In the genomic region with DNA sequence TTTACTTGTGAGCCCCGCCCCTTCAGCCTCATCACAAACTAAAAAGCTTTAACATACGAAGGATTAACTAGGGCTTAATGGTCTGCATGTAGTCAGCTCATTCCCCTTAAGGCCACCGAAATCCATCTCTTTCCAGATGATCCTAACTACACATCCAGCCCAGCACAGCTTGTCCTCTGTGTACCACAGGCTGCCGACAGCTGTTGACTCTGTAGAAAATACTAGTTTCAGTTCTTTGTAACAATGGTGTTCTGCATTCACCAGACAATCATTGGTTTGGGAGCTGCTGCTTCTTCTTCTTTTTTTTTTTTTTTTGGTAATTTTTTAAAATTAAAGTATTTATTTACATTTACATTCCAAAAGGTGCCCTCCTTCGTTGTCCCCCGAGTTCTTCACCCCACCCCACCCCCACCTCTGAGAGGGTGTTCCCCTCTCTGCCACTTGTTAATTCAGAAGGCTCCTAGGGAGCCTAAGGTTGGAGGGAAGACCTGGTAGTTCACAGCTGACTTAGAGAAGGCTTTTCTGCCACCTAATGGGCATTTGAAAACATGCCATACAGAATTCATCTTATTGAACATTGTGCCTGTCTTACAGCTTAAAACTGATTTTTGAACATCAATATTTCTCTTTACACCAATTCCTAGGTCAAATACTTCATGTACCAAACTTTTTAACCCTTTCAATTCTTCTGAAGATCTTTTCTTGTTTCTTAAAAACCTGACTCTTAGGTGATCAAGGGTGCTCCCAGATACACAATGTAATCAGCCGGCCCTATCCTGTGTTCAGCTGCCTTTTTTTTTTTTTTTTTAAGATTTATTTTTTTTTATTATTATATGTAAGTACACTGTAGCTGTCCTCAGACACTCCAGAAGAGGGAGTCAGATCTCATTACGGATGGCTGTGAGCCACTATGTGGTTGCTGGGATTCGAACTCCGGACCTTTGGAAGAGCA, we compare ENCODE assay signal across 8 mouse cellular contexts. TPM values are rescaled to one million over a fixed set of nuclear protein-coding genes. Genes with fewer than 3 reads are reported as not detected.
DNase-seq lines count a peak whose midpoint lies in the region; ATAC-seq and TF ChIP-seq lines count a peak whose summit lies in the region.

No protein-coding gene starts in this region.

- H3K4me2 ChIP-seq in kidney, postnatal 0 days (ENCODE audit: low read length), result no peak overlapping the region

- DNase-seq in kidney, postnatal 0 days (ENCODE audit: low spot score), result peak; percentile 84
- DNase-seq in kidney, adult 8-10 months, result no peak
- DNase-seq in G1E (ENCODE audit: low spot score), result peak; percentile 9
- DNase-seq in c-Kit-positive CD71-positive TER-119-negative erythroid progenitor cells, embryonic 14.5 days (ENCODE audit: low read depth), result peak; percentile 38
- DNase-seq in spleen, postnatal 10 days (ENCODE audit: low spot score in 2 of 2), result no peak
- no peak for DNase-seq in adrenal gland, postnatal 36 days

- no peaks in the 10 kb centered on the region for H3K4me1 ChIP-seq in kidney, postnatal 0 days (replicated peaks; ENCODE audit: insufficient read depth, low read length)
- H3K4me1 ChIP-seq in G1E (ENCODE audit: insufficient read depth, low read depth, low read length), result peaks cover 2% of the 10 kb centered on the region; the same call in 1 of the 2 replicates
- H3K4me1 ChIP-seq in megakaryocyte, embryonic 14.5 days, result peaks cover 10% of the 10 kb centered on the region; the same call in 1 of the 2 replicates

- no peak overlapping the region for H3K4me3 ChIP-seq in kidney, postnatal 0 days (replicated peaks; ENCODE audit: low read depth, low read length)
- no peak overlapping the region for H3K4me3 ChIP-seq in G1E (ENCODE audit: low read depth, low read length)
- H3K4me3 ChIP-seq in megakaryocyte, embryonic 14.5 days (replicated peaks), result peak overlapping the region; percentile 69

- TF ChIP-seq CTCF in kidney, postnatal 0 days (IDR thresholded peaks at IDR 0.05; ENCODE audit: low read depth), result peak; percentile 73
- TF ChIP-seq CTCF in G1E (IDR thresholded peaks at IDR 0.05; ENCODE audit: low read depth, low read length), result no peak

- 58% methylated on average over 10 of the region's 10 CpGs for WGBS in kidney, postnatal 0 days

- no peaks in the 10 kb centered on the region for H3K9me3 ChIP-seq in kidney, postnatal 0 days (replicated peaks; ENCODE audit: low read length)
- H3K9me3 ChIP-seq in G1E (replicated peaks), result no peaks in the 10 kb centered on the region
- H3K9me3 ChIP-seq in megakaryocyte, embryonic 14.5 days, result peaks cover 7% of the 10 kb centered on the region; the same call in 1 of the 2 replicates

- ATAC-seq in kidney, postnatal 0 days (replicated peaks; ENCODE audit: low FRiP score, low read depth), result no peak
- ATAC-seq in G1E (ENCODE audit: extremely low read depth, insufficient number of reproducible peaks, low FRiP score, poor library complexity, severe bottlenecking), result peak; percentile 75
- ATAC-seq in erythroid progenitor cell, adult 5-6 weeks (replicated peaks; ENCODE audit: low FRiP score, poor library complexity, severe bottlenecking), result no peak

- H3K9ac ChIP-seq in kidney, postnatal 0 days (ENCODE audit: low read depth, low read length), result no peak overlapping the region

- H3K27ac ChIP-seq in kidney, postnatal 0 days, result no peak overlapping the region

- H3K36me3 ChIP-seq in kidney, postnatal 0 days (ENCODE audit: insufficient read depth, low read length), result no peaks in the 10 kb centered on the region
- H3K36me3 ChIP-seq in G1E (replicated peaks), result peaks cover 9% of the 10 kb centered on the region
- H3K36me3 ChIP-seq in megakaryocyte, embryonic 14.5 days (replicated peaks; ENCODE audit: low read length), result peaks cover 12% of the 10 kb centered on the region

- H3K27me3 ChIP-seq in kidney, postnatal 0 days (ENCODE audit: insufficient read depth, low read length), result no peaks in the 10 kb centered on the region
- H3K27me3 ChIP-seq in G1E (ENCODE audit: insufficient read depth, low read length), result peaks cover 23% of the 10 kb centered on the region
- H3K27me3 ChIP-seq in megakaryocyte, embryonic 14.5 days (replicated peaks), result peaks cover 2% of the 10 kb centered on the region

RNA-seq across cellular contexts. Expression of gene Aida, which starts 23.2 kb away (rescaled TPM):
- 32.5 and 36.9 TPM in 2 replicates for polyA plus RNA-seq in kidney, postnatal 0 days (2015; fragmentation: Nextera tagmentation; extraction: Ambion mirVana)
- total RNA-seq in G1E (2014; fragmentation: Nextera tagmentation), result 29.0 and 53.4 TPM in 2 replicates
- total RNA-seq in G1E (2017), result 42.8 and 48.2 TPM in 2 replicates
- 14.3 and 16.9 TPM in 2 replicates for polyA plus RNA-seq in G1E (2012)
- 1.9 and 13.2 TPM in 2 replicates for polyA plus RNA-seq in megakaryocyte, embryonic 14.5 days (2012; ENCODE audit: insufficient read depth, low replicate concordance)
- 40.7 and 75.9 TPM in 2 replicates for total RNA-seq in erythroid progenitor cell, adult 5-6 weeks (2015; ENCODE audit: low replicate concordance)
- 90.7 and 92.3 TPM in 2 replicates for total RNA-seq in erythroid progenitor cell, adult 5-6 weeks (2017; ENCODE audit: low replicate concordance)
- total RNA-seq in adrenal gland, postnatal 36 days (2021), result 10 to 100 TPM; 51.3 to 53.4 TPM

RNA-seq across cellular contexts. Expression of gene Brox, which starts 23.9 kb away (rescaled TPM):
- 43.7 and 47.0 TPM in 2 replicates for polyA plus RNA-seq in kidney, postnatal 0 days (2015; fragmentation: Nextera tagmentation; extraction: Ambion mirVana)
- total RNA-seq in G1E (2014; fragmentation: Nextera tagmentation), result 57.6 and 81.9 TPM in 2 replicates
- 85.8 and 85.9 TPM in 2 replicates for total RNA-seq in G1E (2017)
- polyA plus RNA-seq in G1E (2012), result 2.0 and 5.4 TPM in 2 replicates
- 0.50 and 3.7 TPM in 2 replicates for polyA plus RNA-seq in megakaryocyte, embryonic 14.5 days (2012; ENCODE audit: insufficient read depth, low replicate concordance)
- 32.7 and 42.5 TPM in 2 replicates for total RNA-seq in erythroid progenitor cell, adult 5-6 weeks (2015; ENCODE audit: low replicate concordance)
- 82.6 and 82.8 TPM in 2 replicates for total RNA-seq in erythroid progenitor cell, adult 5-6 weeks (2017; ENCODE audit: low replicate concordance)
- 10 to 100 TPM; 50.5 to 57.0 TPM for total RNA-seq in adrenal gland, postnatal 36 days (2021)

RNA-seq across cellular contexts. Expression of gene Disp1, which starts 51.8 kb away (rescaled TPM):
- 8.4 and 9.8 TPM in 2 replicates for polyA plus RNA-seq in kidney, postnatal 0 days (2015; fragmentation: Nextera tagmentation; extraction: Ambion mirVana)
- total RNA-seq in G1E (2014; fragmentation: Nextera tagmentation), result 5.0 and 11.0 TPM in 2 replicates
- total RNA-seq in G1E (2017), result 3.0 and 3.8 TPM in 2 replicates
- polyA plus RNA-seq in G1E (2012), result 8.2 and 10.5 TPM in 2 replicates
- polyA plus RNA-seq in megakaryocyte, embryonic 14.5 days (2012; ENCODE audit: insufficient read depth, low replicate concordance), result 2.3 and 2.4 TPM in 2 replicates
- 2.1 and 8.6 TPM in 2 replicates for total RNA-seq in erythroid progenitor cell, adult 5-6 weeks (2015; ENCODE audit: low replicate concordance)
- 0.39 and 6.7 TPM in 2 replicates for total RNA-seq in erythroid progenitor cell, adult 5-6 weeks (2017; ENCODE audit: low replicate concordance)
- 10 to 100 TPM; 14.9 to 17.0 TPM for total RNA-seq in adrenal gland, postnatal 36 days (2021)

Comparison
In these comparisons a context has a peak if more than half of its experiments do, and no peak if none do; other contexts are left out.
1. DNase-seq: peak in kidney, postnatal 0 days (single experiment), G1E (single experiment) and c-Kit-positive CD71-positive TER-119-negative erythroid progenitor cells, embryonic 14.5 days (single experiment); none in kidney, adult 8-10 months (0 of 2), spleen, postnatal 10 days (0 of 2) and adrenal gland, postnatal 36 days (0 of 2).